Comparison of ENCODE assay signal across 8 mouse cellular contexts in the genomic region with DNA sequence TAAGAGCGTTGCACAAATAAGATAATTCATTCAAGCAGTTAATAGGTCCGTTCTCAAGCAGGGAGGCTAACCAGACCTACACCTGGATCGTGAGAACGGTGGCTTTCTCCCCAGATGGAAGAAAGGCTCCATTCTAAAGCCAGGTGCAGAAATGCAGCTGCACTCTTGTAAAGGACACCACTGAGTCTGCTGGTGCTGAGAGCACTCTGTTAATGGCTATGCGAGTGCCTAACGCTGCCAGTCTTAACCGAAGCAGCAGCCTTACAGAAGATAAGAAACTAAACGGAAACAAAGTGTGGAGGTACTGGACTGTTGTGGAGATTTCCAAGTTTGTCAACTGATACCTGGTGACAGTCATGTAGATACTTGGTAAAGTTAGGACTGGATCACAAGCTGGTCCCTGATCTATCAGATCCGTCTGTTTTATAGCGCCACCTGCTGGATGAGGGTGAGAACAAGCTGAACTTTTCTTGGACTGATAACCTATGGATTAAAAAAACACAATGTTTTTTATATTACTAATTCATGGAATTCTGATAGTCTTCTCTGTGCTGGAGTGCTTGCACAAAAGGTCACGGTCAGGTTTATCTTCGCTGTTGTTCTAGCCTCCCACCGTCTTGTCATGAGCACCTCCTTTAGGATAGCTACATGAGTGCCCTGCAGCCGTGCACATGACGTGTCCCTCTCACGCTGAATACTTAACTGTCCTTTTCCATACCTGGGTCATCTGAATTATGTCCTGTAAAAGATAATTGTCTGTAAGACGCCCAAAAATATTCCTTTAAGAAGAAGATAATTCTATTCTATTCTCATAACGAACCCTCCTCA. TPM values are rescaled to one million over a fixed set of nuclear protein-coding genes. Genes with fewer than 3 reads are reported as not detected.
A peak's percentile ranks its signal among the peaks of the same experiment; 100 is the strongest.
DNase-seq lines count a peak whose midpoint lies in the region; ATAC-seq and TF ChIP-seq lines count a peak whose summit lies in the region.

No protein-coding gene starts in this region.

- peak; percentile 43 for TF ChIP-seq CTCF in kidney, adult 2 months (conservative IDR thresholded peaks at IDR 0.05; ENCODE audit: insufficient read depth, insufficient read length, low read depth, low read length)
- peak; percentile 84 for TF ChIP-seq CTCF in midbrain, postnatal 0 days (IDR thresholded peaks at IDR 0.05)

- no peaks in the 10 kb centered on the region for H3K36me3 ChIP-seq in heart, embryonic 11.5 days (ENCODE audit: control insufficient read depth, insufficient read depth, low read length)
- H3K36me3 ChIP-seq in kidney, adult 2 months (ENCODE audit: control insufficient read depth, insufficient read depth, low read length), result no peaks in the 10 kb centered on the region
- H3K36me3 ChIP-seq in midbrain, postnatal 0 days (ENCODE audit: insufficient read depth, low read length), result no peaks in the 10 kb centered on the region

- no peaks in the 10 kb centered on the region for H3K9me3 ChIP-seq in heart, embryonic 11.5 days (replicated peaks; ENCODE audit: control insufficient read depth, low read length)
- H3K9me3 ChIP-seq in midbrain, postnatal 0 days (ENCODE audit: low read length), result no peaks in the 10 kb centered on the region

- WGBS in heart, embryonic 11.5 days (ENCODE audit: insufficient replicate concordance), result 51% methylated on average over 18 of the region's 18 CpGs
- 41% methylated on average over 18 of the region's 18 CpGs for WGBS in kidney, adult 2 months
- 64% methylated on average over 18 of the region's 18 CpGs for WGBS in midbrain, postnatal 0 days

- H3K4me2 ChIP-seq in heart, embryonic 11.5 days, result no peak overlapping the region
- H3K4me2 ChIP-seq in midbrain, postnatal 0 days (ENCODE audit: low read depth, low read length, poor library complexity, severe bottlenecking), result no peak overlapping the region

- no peak for TF ChIP-seq POLR2A in kidney, adult 2 months (IDR thresholded peaks at IDR 0.05; ENCODE audit: low read depth, low read length)

- no peak overlapping the region for H3K4me3 ChIP-seq in heart, embryonic 11.5 days (ENCODE audit: low read depth, low read length)
- H3K4me3 ChIP-seq in kidney, adult 2 months (ENCODE audit: insufficient read depth, low read depth, low read length), result no peak overlapping the region
- no peak overlapping the region for H3K4me3 ChIP-seq in midbrain, postnatal 0 days (ENCODE audit: low read depth, low read length)

- intact Hi-C loops in gastrocnemius, postnatal 36 days (cut with DNase I), result loop anchor here (2.0 to 5.0 kb wide), 4 partner anchors 51 to 184 kb away; no protein-coding TSS in a partner anchor
- intact Hi-C loops in left cerebral cortex, postnatal 4 days (cut with DNase I), result loop anchor here (5.0 to 10.0 kb wide), 2 partner anchors 156 to 196 kb away; no protein-coding TSS in a partner anchor

- H3K27me3 ChIP-seq in heart, embryonic 11.5 days (ENCODE audit: control insufficient read depth, insufficient read depth, low read length), result no peaks in the 10 kb centered on the region
- H3K27me3 ChIP-seq in kidney, adult 2 months (replicated peaks; ENCODE audit: control insufficient read depth, insufficient read depth, low read length), result no peaks in the 10 kb centered on the region
- H3K27me3 ChIP-seq in midbrain, postnatal 0 days (ENCODE audit: insufficient read depth, low read length), result no peaks in the 10 kb centered on the region

- no peak for ATAC-seq in heart, embryonic 11.5 days (replicated peaks; ENCODE audit: insufficient number of reproducible peaks, low FRiP score, low TSS enrichment)
- peak; percentile 62; the same call in 1 of the 2 replicates for ATAC-seq in midbrain, postnatal 0 days (ENCODE audit: low FRiP score)

- DNase-seq in heart, adult 11 months, result peak; percentile 91
- DNase-seq in cerebellum, postnatal 36 days, result peak; percentile 46 to 58
- peak; percentile 37 to 66 for DNase-seq in gastrocnemius, postnatal 36 days
- DNase-seq in kidney, adult 2 months, result peak; percentile 80
- peak; percentile 64 for DNase-seq in left cerebral cortex, postnatal 4 days
- DNase-seq in midbrain, postnatal 0 days (ENCODE audit: low spot score), result peak; percentile 83
- peak; percentile 47 to 67 for DNase-seq in spleen, postnatal 36 days (ENCODE audit: low spot score in 2 of 2)

- H3K9ac ChIP-seq in heart, embryonic 11.5 days (ENCODE audit: low read depth, low read length), result no peak overlapping the region
- no peak overlapping the region for H3K9ac ChIP-seq in midbrain, postnatal 0 days (replicated peaks; ENCODE audit: low read length, poor library complexity, severe bottlenecking)

- no peaks in the 10 kb centered on the region for H3K4me1 ChIP-seq in heart, embryonic 11.5 days (ENCODE audit: control insufficient read depth, insufficient read depth, low read length)
- peaks cover 12% of the 10 kb centered on the region; the same call in 1 of the 2 replicates for H3K4me1 ChIP-seq in kidney, adult 2 months (ENCODE audit: control insufficient read depth, insufficient read depth, low read length)
- no peaks in the 10 kb centered on the region for H3K4me1 ChIP-seq in midbrain, postnatal 0 days (ENCODE audit: insufficient read depth, low read length)

- no peak overlapping the region for H3K27ac ChIP-seq in heart, embryonic 11.5 days (ENCODE audit: low read depth, low read length)
- H3K27ac ChIP-seq in kidney, adult 2 months (ENCODE audit: insufficient read depth, low read depth, low read length), result no peak overlapping the region
- H3K27ac ChIP-seq in midbrain, postnatal 0 days (ENCODE audit: low read depth, low read length), result no peak overlapping the region

RNA-seq across cellular contexts. Expression of a gene that starts 45.7 kb away (rescaled TPM):
- polyA plus RNA-seq in heart, embryonic 11.5 days (2014; fragmentation: Nextera tagmentation; extraction: Ambion mirVana), result 26.0 and 26.8 TPM in 2 replicates
- 10 to 100 TPM; 41.9 to 48.5 TPM for total RNA-seq in gastrocnemius, postnatal 36 days (2021)
- polyA plus RNA-seq in kidney, adult 2 months (2012; rRNA removed), result 4.9 and 6.9 TPM in 2 replicates
- total RNA-seq in left cerebral cortex, postnatal 4 days (2021), result 1 to 10 TPM; 2.9 to 3.0 TPM
- 2.0 and 2.2 TPM in 2 replicates for total RNA-seq in midbrain, postnatal 0 days (2014; rRNA removed)
- 1.6 and 1.9 TPM in 2 replicates for polyA plus RNA-seq in midbrain, postnatal 0 days (2015; fragmentation: Nextera tagmentation; extraction: Ambion mirVana)

Comparison
In these comparisons a context has a peak if more than half of its experiments do, and no peak if none do; other contexts are left out.
1. RNA of a gene that starts 45.7 kb away (total RNA-seq): 41.9 to 48.5 TPM in gastrocnemius, postnatal 36 days; 2.9 to 3.0 TPM in left cerebral cortex, postnatal 4 days and 2.0 to 2.2 TPM in midbrain, postnatal 0 days; every median in the first group is over 10 times any median in the second.
2. Peak in every context shown above with its lines, with median percentiles within 50 percentile points of each other: DNase-seq.